Comparison of ENCODE assay signal across 22 mouse cellular contexts in genomic region chr4:32258596-32258995, GRCm38 (mm10). TPM values are rescaled to one million over a fixed set of nuclear protein-coding genes. Genes with fewer than 3 reads are reported as not detected.
DNase-seq lines count a peak whose midpoint lies in the region; ATAC-seq and TF ChIP-seq lines count a peak whose summit lies in the region.
"Had no signal": no experiment of that assay in that cellular context is flagged by ENCODE, and none has a peak within 500 bp of the region (broad histone marks: within the 10 kb centered on the region; RNA-seq: fewer than 3 reads in every experiment).

No protein-coding gene starts in this region.

- no peaks in the 10 kb centered on the region for H3K27me3 ChIP-seq in kidney, adult 2 months (replicated peaks; ENCODE audit: control insufficient read depth, insufficient read depth, low read length)
- H3K27me3 ChIP-seq in thymus, adult 2 months (ENCODE audit: control insufficient read depth, insufficient read depth, low read length): no peaks in the 10 kb centered on the region
- H3K27me3 ChIP-seq: forebrain, embryonic 13.5 days; heart, embryonic 12.5 days; heart, embryonic 15.5 days; hindbrain, embryonic 13.5 days had no signal

- TF ChIP-seq CTCF in kidney, adult 2 months (conservative IDR thresholded peaks at IDR 0.05; ENCODE audit: insufficient read depth, insufficient read length, low read depth, low read length): no peak
- TF ChIP-seq CTCF in thymus, adult 2 months (IDR thresholded peaks at IDR 0.05; ENCODE audit: borderline replicate concordance, control insufficient read depth, extremely low read depth, insufficient read depth, low read length, poor library complexity): no peak

- DNase-seq in kidney, adult 2 months: peak; percentile 54
- no peak for DNase-seq in kidney, postnatal 4 days
- no peak for DNase-seq in thymus, adult 2 months
- no peak for DNase-seq in thymus, postnatal 36 days
- DNase-seq: adrenal gland, postnatal 10 days; adrenal gland, postnatal 36 days; cerebellum, adult 9-10 months; cerebellum, postnatal 14 days; gastrocnemius, postnatal 10 days; gastrocnemius, postnatal 36 days; heart, postnatal 10 days; heart, postnatal 36 days had no signal

- no peak for TF ChIP-seq POLR2A in kidney, adult 2 months (IDR thresholded peaks at IDR 0.05; ENCODE audit: low read depth, low read length)
- TF ChIP-seq POLR2A in thymus, adult 2 months (IDR thresholded peaks at IDR 0.05; ENCODE audit: control insufficient read depth, extremely low read depth, insufficient read depth, low read length, poor library complexity): no peak

- no peaks in the 10 kb centered on the region for H3K36me3 ChIP-seq in kidney, adult 2 months (ENCODE audit: control insufficient read depth, insufficient read depth, low read length)
- H3K36me3 ChIP-seq in thymus, adult 2 months (ENCODE audit: control insufficient read depth, insufficient read depth, low read length): no peaks in the 10 kb centered on the region
- H3K36me3 ChIP-seq: forebrain, embryonic 10.5 days; heart, embryonic 12.5 days; heart, embryonic 15.5 days; hindbrain, embryonic 10.5 days; hindbrain, embryonic 13.5 days had no signal

- 0 out of 2 replicates have a peak overlapping the region, but pooled peaks have one; percentile 16 for H3K27ac ChIP-seq in kidney, adult 2 months (ENCODE audit: insufficient read depth, low read depth, low read length)
- peak overlapping the region; percentile 71 for H3K27ac ChIP-seq in thymus, adult 2 months (ENCODE audit: control insufficient read depth, insufficient read depth, low read length)
- H3K27ac ChIP-seq: forebrain, embryonic 10.5 days; forebrain, embryonic 13.5 days; hindbrain, embryonic 10.5 days; hindbrain, embryonic 13.5 days had no signal

- no peaks in the 10 kb centered on the region for H3K4me1 ChIP-seq in kidney, adult 2 months (ENCODE audit: control insufficient read depth, insufficient read depth, low read length)
- peaks cover 42% of the 10 kb centered on the region for H3K4me1 ChIP-seq in thymus, adult 2 months (replicated peaks; ENCODE audit: control insufficient read depth, insufficient read depth, low read length)

- ATAC-seq in inflammation-experienced regulatory T-cells, adult 6 months: peak; percentile 0
- ATAC-seq in megakaryocyte, adult 5-6 weeks (ENCODE audit: poor library complexity, severe bottlenecking): no peak
- ATAC-seq: forebrain, embryonic 13.5 days; forebrain, embryonic 16.5 days; hindbrain, embryonic 16.5 days had no signal

- H3K4me3 ChIP-seq in kidney, adult 2 months (ENCODE audit: insufficient read depth, low read depth, low read length): no peak overlapping the region
- no peak overlapping the region for H3K4me3 ChIP-seq in thymus, adult 2 months (ENCODE audit: control insufficient read depth, insufficient read depth, low read length)
- H3K4me3 ChIP-seq: forebrain, embryonic 10.5 days; forebrain, embryonic 13.5 days; heart, embryonic 12.5 days; heart, embryonic 15.5 days; hindbrain, embryonic 10.5 days; hindbrain, embryonic 13.5 days had no signal

- 78% methylated on average over 7 of the region's 7 CpGs for WGBS in kidney, adult 2 months
- 67% methylated on average over 7 of the region's 7 CpGs for WGBS in thymus, adult 2 months

RNA-seq across cellular contexts. Expression of gene Bach2, which starts 20.0 kb away (rescaled TPM):
- polyA plus RNA-seq in kidney, adult 2 months (2012; rRNA removed): 1.9 and 2.5 TPM in 2 replicates
- 9.4 and 10.5 TPM in 2 replicates for polyA plus RNA-seq in thymus, adult 2 months (2012; rRNA removed)
- polyA plus RNA-seq in inflammation-experienced regulatory T-cells, adult 6 months (2017; shearing (Covaris generic)): 10 to 100 TPM in 2 of 3 experiments, 1 to 10 TPM in 1; 1.9 to 18.4 (median 14.6) TPM
- 3.3 and 3.6 TPM in 2 replicates for total RNA-seq in megakaryocyte, adult 5-6 weeks (2015)
- total RNA-seq in megakaryocyte, adult 5-6 weeks (2017): 0.99 and 1.2 TPM in 2 replicates
